Mouse (Mus musculus) retina, postnatal 1 day (tissue): ENCODE results near the gene Ermard.

Source experiments
- DNase-seq: peaks from one replicate; pipeline ENCODE4 v3.0.0-alpha.2; 2012

The Ermard gene

DNA sequence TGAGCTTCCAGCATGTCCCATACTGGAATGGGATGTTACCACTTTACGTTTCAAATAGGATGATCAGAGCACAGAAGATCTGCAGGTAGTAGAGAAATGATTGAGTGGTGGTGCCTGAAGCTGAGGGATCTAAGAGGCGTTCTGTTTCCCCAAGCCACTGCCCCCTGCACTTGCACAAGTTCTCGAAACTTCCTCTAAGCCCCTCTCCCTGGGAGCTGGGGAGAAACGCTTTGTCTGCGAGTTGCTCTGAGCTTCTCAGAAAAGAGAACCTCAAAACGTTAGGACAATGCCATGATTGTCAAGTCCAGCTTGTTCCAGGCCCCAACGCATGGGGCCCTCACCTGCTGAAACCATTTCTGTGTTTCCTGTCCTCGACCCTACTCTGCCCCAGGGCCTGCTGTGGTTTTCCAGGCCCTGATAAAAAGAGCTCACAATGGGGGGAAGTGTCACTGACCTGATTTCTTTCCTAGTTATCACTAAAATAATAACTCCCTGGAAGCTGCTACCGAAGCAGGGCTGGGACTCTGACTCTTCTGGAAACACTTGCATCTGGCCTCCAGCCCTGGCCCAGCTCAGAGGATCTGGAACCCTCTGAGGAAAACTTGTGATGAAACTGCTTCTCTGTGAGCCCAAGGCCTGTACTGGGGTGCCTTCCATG lies 88.8 kb downstream of the Ermard start:
- no peak for DNase-seq

DNA sequence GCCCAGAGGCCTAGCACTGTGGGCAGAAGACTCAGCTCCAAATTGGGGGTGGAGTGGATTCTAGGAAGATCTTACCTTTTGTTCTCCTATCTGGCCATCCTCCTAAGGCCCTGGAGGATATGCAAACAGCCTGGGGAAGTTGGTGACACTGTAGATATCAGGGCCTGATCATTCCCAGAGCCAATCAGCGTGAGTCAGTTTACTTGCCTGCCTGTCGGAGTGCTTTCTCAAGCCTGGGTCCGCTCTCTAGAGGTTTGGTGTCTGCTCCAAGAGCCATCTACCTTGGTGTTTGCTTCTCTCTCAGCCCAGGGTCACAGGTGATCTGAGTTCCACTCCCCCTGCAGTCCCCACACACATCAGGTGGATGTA lies 89.3 kb downstream of the Ermard start:
- DNase-seq, result no peak

DNA sequence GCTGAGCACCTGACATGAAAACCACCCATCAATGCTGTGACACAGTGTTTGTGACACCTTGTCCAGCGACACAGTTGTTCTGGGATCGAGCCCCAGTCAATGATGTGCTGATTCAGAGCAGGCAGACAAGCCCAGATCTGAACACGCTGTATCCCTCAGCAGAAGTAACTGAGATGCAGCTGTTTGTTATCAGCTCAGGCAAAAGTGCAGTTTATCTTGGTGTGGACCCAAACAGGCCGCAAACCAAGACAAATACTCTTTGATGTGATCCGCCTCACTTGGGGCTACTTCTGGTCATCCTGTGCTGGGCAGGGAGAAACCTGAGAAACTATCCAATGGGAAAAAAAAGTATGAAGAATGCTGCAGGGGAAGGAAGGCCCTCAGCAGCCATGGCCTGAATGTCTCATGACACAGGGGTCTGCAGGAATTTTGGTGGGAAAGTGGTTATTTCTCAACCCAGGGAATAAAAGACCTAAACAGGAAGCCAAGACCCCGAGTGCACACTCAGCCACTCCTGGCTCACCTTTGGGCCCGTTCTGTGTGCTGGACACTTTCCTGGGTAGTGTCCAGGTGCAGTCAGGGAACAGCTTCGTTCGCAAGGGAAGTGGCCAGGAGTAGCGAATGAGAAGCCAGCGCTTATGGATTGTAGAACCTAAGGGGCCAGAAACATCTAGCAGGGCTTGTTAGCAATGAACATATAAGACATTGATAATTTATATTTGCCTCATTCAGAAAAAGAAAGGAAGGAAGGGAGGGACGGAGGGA lies 94.1 kb downstream of the Ermard start:
- no peak for DNase-seq

DNA sequence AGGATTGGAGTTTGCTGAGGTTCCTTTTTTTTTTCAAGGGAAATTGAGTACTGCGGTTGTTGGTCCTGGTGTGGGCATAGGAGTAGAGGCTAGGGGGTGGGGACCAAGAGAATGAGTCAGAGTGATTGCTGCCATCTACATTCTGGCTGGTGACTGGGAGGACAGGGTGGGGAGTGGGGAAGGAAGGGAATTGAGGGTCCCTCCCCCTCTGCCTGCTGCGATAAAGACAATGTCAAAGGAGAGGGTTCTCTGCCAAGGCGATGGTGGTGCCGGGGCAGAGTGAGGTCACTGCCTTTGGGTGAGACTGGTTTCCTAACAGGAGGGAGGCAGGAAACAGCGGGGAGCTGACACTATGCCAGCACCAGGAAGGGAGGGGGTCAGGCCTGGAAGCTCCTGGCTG lies 96.4 kb downstream of the Ermard start:
- DNase-seq, result peak; percentile 24
